Mouse (Mus musculus) leukemia stem cell, adult 10-12 weeks (primary cell): Measurements from ENCODE around the gene Olfr330. TPM values are rescaled to one million over a fixed set of nuclear protein-coding genes. Genes with fewer than 3 reads are reported as not detected.

Experiments used
- polyA plus RNA-seq: library from polyadenylated mRNA; stranded (reverse); fragments of >175 nt; gene quantifications from 2 replicates; pipeline ENCODE4 v1.2.3, GENCODE M21; 2012; ENCODE audit warnings: low replicate concordance

Gene Olfr330
- polyA plus RNA-seq: not detected in 2 replicates

DNA sequence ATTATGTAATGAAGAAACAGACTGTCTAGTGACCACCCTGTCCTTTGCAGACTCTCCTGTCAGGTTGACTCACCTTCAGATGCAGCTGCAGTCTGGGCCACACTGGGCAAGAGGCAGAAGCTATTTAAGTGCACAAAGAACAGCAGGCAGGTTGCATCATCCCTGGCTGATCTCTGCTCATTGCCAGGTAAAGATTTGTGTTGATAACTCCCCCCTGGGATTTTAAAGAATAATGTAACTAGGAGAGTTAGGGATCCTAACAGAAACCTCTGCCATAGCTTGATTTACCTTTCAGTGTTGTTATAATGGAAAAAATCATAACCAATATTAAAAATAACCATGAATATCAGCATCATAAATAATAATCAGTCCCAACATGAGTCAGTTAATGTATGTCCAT, at the start of gene Olfr330:
Gene Olfr330 (minus strand): TSS at position 101 of the 400 bp plus-strand sequence.

DNA sequence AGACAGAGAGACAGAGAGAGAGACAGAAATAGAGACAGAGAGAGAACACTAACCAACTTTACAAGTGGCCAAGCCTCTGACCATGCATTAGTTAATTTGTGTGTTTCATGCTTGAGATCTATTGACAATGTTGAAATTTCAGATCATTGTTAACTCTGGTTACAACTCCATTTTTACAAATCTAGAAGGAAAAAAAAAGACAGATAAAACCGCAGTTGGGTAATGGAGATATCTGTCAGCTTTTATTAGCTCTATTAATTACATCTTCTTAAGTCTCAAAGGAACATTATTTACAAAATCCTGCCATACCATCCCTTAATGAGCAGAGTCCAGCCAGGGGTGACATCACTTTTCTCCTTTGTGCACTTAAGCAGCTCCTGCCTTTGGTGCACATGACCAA, 42.8 kb upstream of the Olfr330 start, which contains the start of gene Olfr325:
Gene Olfr325 (plus strand): TSS at position 301 of the 400 bp plus-strand sequence.

DNA sequence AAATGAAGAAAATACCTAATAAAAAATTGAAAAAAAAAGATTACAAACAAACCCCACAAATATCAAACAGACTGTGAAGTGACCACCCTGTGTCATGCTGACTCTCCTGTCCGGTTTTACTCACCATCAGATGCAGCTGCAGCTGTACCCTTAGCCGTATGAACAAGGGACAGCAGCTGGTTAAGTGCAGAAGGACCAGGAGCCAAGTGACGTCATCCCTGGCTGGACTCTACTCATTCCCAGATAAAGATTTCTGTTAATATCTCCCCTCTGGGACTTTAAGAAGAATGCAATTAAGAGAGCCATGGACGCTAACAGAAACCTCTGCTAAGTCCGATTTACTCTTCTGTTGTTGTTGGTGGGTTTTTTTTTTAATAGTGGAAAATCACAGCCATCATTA, 35.8 kb upstream of the Olfr330 start, which contains the start of gene Olfr224:
Gene Olfr224 (minus strand): TSS at position 149 of the 400 bp plus-strand sequence.

DNA sequence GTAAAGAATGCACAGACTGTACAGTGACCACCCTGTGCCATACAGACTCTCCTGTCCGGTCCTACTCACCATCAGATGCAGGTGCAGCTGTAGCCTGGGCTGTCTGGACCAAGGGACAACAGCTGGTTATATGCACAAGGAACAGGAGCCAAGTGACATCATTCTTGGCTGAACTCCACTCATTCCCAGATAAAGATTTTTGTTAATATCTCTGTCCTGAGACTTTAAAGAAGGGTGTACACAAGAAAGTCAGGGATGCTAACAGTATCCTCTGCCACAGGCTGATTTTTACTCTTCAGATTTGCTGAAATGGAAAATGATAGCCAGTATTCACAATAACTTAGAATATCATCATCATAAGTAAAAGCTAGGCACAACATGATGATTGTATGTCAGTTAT, 20.9 kb upstream of the Olfr330 start, which contains the start of gene Olfr328:
Gene Olfr328 (minus strand): TSS at position 101 of the 400 bp plus-strand sequence.

DNA sequence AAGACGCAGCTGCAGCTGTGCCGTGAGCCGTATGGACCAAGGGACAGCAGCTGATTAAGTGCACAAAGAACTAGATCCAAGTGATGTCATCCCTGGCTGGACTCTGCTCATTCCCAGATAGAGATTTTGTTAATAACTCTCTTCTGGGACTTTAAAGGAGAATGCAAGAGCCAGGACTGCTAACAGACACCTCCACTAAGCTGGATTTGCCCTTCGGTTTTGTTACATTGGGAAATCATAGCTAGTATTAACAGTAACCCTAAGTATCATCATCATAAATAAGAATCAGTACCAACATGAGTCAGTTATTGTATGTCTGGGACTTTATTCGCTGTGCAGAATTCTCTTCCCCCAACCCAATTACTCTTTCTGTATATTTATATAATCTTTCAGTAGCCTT, 11.7 kb upstream of the Olfr330 start, which contains the start of gene Olfr329-ps:
Gene Olfr329-ps (minus strand): TSS at position 101 of the 400 bp plus-strand sequence.

DNA sequence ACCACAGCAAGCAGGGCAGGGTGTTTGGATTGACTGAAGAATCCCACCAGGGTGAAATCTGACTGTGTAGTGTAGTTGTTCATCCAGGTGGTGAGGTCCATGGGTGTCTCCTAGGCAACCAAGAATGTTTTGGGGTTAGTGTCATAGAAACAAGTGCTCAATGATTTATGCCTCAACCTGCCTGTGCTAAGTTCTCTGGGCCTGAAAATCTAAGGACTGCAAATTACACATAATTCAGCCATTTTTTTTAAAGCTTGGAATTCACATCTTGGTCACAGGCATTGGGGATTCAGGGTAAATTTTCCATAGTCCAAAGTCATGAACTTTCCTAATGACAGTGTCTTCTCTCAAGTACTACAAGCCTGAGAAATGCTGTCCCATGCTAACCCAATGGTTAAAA, 32.2 kb downstream of the Olfr330 start, which contains the start of gene Olfr331:
Gene Olfr331 (minus strand): TSS at position 101 of the 400 bp plus-strand sequence.

DNA sequence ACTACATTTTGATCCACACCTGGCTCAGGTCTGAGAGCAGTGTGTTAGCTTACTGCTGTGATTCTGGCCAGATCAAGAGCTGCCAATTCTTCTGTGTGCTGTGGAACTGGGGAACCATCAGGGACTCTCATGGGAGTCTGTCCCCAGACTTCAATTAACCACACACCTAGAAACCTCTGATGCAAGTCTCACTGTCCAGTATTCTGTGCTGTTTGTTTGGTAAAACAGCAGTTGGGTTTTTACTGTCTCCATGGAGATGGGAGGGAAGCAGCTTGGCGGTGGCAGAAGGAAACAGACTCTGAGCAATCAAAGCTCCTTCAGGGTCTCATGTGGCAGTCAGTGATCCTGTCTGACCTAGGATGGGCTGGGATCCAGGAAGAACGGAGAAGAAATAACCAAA, 42.2 kb downstream of the Olfr330 start, which contains the start of gene Olfr332:
Gene Olfr332 (minus strand): TSS at position 101 of the 400 bp plus-strand sequence.

Other genes with a start within 250 kb of the Olfr330 start
- 25.2 and 34.0 TPM in 2 replicates for gene Zfp692, start 227.8 kb downstream of the Olfr330 start, polyA plus RNA-seq
- 10.0 and 24.2 TPM in 2 replicates for gene Zfp672, start 204.5 kb downstream of the Olfr330 start, polyA plus RNA-seq
- gene Sh3bp5l, start 204.1 kb downstream of the Olfr330 start, polyA plus RNA-seq: 21.9 and 39.3 TPM in 2 replicates
- not detected in 2 replicates for gene Lypd8, start 155.8 kb downstream of the Olfr330 start, polyA plus RNA-seq
- not detected in 2 replicates for gene 1810065E05Rik, start 113.7 kb downstream of the Olfr330 start, polyA plus RNA-seq
- gene Gm12253, start 102.3 kb downstream of the Olfr330 start, polyA plus RNA-seq: not detected in 2 replicates
- not detected in 2 replicates for gene Lypd9, start 81.9 kb downstream of the Olfr330 start, polyA plus RNA-seq
- gene Olfr30, start 72.6 kb downstream of the Olfr330 start, polyA plus RNA-seq: not detected in 2 replicates
- gene Olfr332, start 42.3 kb downstream of the Olfr330 start, polyA plus RNA-seq: not detected in 2 replicates
- not detected in 2 replicates for gene Olfr331, start 32.3 kb downstream of the Olfr330 start, polyA plus RNA-seq
- gene Olfr329-ps, start 11.6 kb upstream of the Olfr330 start, polyA plus RNA-seq: not detected in 2 replicates
- not detected in 2 replicates for gene Olfr328, start 20.8 kb upstream of the Olfr330 start, polyA plus RNA-seq
- not detected in 2 replicates for gene Olfr224, start 35.7 kb upstream of the Olfr330 start, polyA plus RNA-seq
- not detected in 2 replicates for gene Olfr325, start 42.9 kb upstream of the Olfr330 start, polyA plus RNA-seq
- not detected in 2 replicates for gene Olfr324, start 60.3 kb upstream of the Olfr330 start, polyA plus RNA-seq
- not detected in 2 replicates for gene 2210407C18Rik, start 81.2 kb upstream of the Olfr330 start, polyA plus RNA-seq
- not detected in 2 replicates for gene Olfr323, start 95.7 kb upstream of the Olfr330 start, polyA plus RNA-seq
- gene Trim58, start 105.6 kb upstream of the Olfr330 start, polyA plus RNA-seq: 6.6 and 10.6 TPM in 2 replicates
- gene Olfr322, start 123.9 kb upstream of the Olfr330 start, polyA plus RNA-seq: not detected in 2 replicates
- gene Olfr320, start 146.3 kb upstream of the Olfr330 start, polyA plus RNA-seq: not detected in 2 replicates
- not detected in 2 replicates for gene Olfr319, start 164.3 kb upstream of the Olfr330 start, polyA plus RNA-seq
- not detected in 2 replicates for gene Olfr318, start 189.2 kb upstream of the Olfr330 start, polyA plus RNA-seq
- not detected in 2 replicates for gene Olfr317, start 204.4 kb upstream of the Olfr330 start, polyA plus RNA-seq
- not detected in 2 replicates for gene Olfr316, start 217.9 kb upstream of the Olfr330 start, polyA plus RNA-seq
- not detected in 2 replicates for gene Olfr315, start 238.4 kb upstream of the Olfr330 start, polyA plus RNA-seq
- not detected in 2 replicates for gene Olfr314, start 248.1 kb upstream of the Olfr330 start, polyA plus RNA-seq